Mouse (Mus musculus): Measurements from ENCODE around the gene Smim14. TPM values are rescaled to one million over a fixed set of nuclear protein-coding genes. Genes with fewer than 3 reads are reported as not detected.

Gene Smim14
- total and polyA plus RNA-seq, 3 experiments = 18.8 to 29.8 TPM; not detected in 1

DNA sequence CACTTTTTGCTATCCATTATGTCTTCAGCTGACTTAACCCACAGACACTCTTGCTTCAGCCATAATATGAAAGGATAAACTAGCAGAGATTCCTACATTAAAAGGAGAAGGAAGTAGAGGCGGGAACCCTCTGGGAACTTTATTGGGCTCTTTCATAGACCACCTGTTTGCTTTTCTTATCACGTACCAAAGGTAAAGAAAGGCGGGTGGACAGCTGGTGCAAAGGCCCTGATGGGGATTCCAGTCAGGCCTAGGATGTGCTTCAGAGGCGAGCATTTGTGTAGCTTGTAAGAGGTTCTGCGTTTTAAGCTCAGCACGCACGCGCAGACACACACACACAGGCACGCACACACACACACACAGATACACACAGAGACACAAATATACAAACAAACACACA, 35.6 kb downstream of the Smim14 start:
- no peak overlapping the region for H3K9ac ChIP-seq (ENCODE audit: control insufficient read depth, low read depth, low read length, poor library complexity, severe bottlenecking)
- DNase-seq (ENCODE audit: low read depth, low spot score) = no peak
- no peaks in the 10 kb centered on the region for H3K36me3 ChIP-seq (ENCODE audit: control insufficient read depth in 1 of 2, insufficient read depth in 2 of 2, low read length in 2 of 2)
- H3K9me3 ChIP-seq (replicated peaks; ENCODE audit: insufficient read depth, low read length) = no peaks in the 10 kb centered on the region
- H3K79me2 ChIP-seq (ENCODE audit: control insufficient read depth, insufficient read depth, low read length, poor library complexity) = no peaks in the 10 kb centered on the region
- no peak overlapping the region for H3K4me3 ChIP-seq (ENCODE audit: control insufficient read depth in 1 of 2, insufficient read depth in 1 of 2, low read depth in 2 of 2, low read length in 2 of 2)
- H3K27me3 ChIP-seq (ENCODE audit: control insufficient read depth in 1 of 2, insufficient read depth in 2 of 2, low read length in 2 of 2) = peaks cover 0 to 2% of the 10 kb centered on the region in 2 experiments; a peak in 2 of 4 replicates
- no peaks in the 10 kb centered on the region for H3K4me1 ChIP-seq (ENCODE audit: control insufficient read depth in 1 of 2, insufficient read depth in 2 of 2, low read length in 2 of 2)
- TF ChIP-seq SMC3 (IDR thresholded peaks at IDR 0.05; ENCODE audit: low read depth, low read length) = no peak
- no peak for TF ChIP-seq BHLHE40 (IDR thresholded peaks at IDR 0.05; ENCODE audit: borderline replicate concordance, low read depth, low read length)
- TF ChIP-seq TCF12 (IDR thresholded peaks at IDR 0.05; ENCODE audit: low read depth, low read length) = no peak
- TF ChIP-seq POLR2A (IDR thresholded peaks at IDR 0.05; ENCODE audit: control insufficient read depth in 1 of 2, insufficient read depth in 1 of 2, low read depth in 1 of 2, low read length in 2 of 2, poor library complexity in 1 of 2) = no peak
- no peak for TF ChIP-seq POLR2AphosphoS2 (IDR thresholded peaks at IDR 0.05; ENCODE audit: low read length)
- no peak for TF ChIP-seq EP300 (IDR thresholded peaks at IDR 0.05; ENCODE audit: low read depth in 1 of 2, low read length in 2 of 2)
- TF ChIP-seq SIN3A (IDR thresholded peaks at IDR 0.05; ENCODE audit: low read length) = no peak
- no peak for TF ChIP-seq MYB (IDR thresholded peaks at IDR 0.05; ENCODE audit: low read depth, low read length)
- TF ChIP-seq JUND (IDR thresholded peaks at IDR 0.05; ENCODE audit: low read depth, low read length) = no peak
- no peak for TF ChIP-seq RCOR1 (IDR thresholded peaks at IDR 0.05; ENCODE audit: low read depth, low read length)
- TF ChIP-seq MAZ (IDR thresholded peaks at IDR 0.05; ENCODE audit: low read depth, low read length) = no peak
- TF ChIP-seq HCFC1 (IDR thresholded peaks at IDR 0.05; ENCODE audit: low read depth, low read length) = no peak
- no peak for TF ChIP-seq MAFK (IDR thresholded peaks at IDR 0.05; ENCODE audit: borderline replicate concordance, low read depth, low read length)
- TF ChIP-seq ETS1 (IDR thresholded peaks at IDR 0.05; ENCODE audit: low read depth, low read length) = no peak
- TF ChIP-seq GABPA (IDR thresholded peaks at IDR 0.05; ENCODE audit: low read depth, low read length) = no peak
- TF ChIP-seq ZC3H11A (IDR thresholded peaks at IDR 0.05; ENCODE audit: low read depth, low read length) = no peak
- no peak for TF ChIP-seq TBP (IDR thresholded peaks at IDR 0.05; ENCODE audit: low read depth, low read length)
- no peak for TF ChIP-seq GATA1 (IDR thresholded peaks at IDR 0.05; ENCODE audit: low read depth, low read length)
- no peak for TF ChIP-seq CHD1 (IDR thresholded peaks at IDR 0.05; ENCODE audit: low read depth, low read length)
- H3K27ac ChIP-seq (ENCODE audit: control insufficient read depth, low read depth, low read length) = no peak overlapping the region

DNA sequence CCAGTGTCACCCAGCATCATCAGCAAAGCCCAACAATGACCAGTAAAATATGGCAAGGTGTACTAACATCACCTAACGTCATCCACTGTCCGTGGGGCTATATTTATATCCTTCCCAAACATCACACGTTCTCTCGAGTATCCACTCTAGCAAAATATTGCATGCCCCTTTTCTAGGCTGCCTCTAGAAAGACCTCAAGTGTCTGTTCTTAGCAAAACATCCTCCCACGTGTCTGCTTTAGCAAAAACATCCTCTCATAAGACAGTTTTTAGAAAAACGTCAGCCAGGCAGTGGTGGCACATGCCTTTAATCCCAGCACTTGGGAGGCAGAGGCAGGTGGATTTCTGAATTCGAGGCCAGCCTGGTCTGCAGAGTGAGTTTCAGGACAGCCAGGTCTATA, 36.8 kb downstream of the Smim14 start:
- DNase-seq (ENCODE audit: low read depth, low spot score) = no peak

More for the DNA sequence above, 36.8 kb downstream of the Smim14 start:
- H3K36me3 ChIP-seq (ENCODE audit: control insufficient read depth in 1 of 2, insufficient read depth in 2 of 2, low read length in 2 of 2) = no peaks in the 10 kb centered on the region
- H3K9me3 ChIP-seq (replicated peaks; ENCODE audit: insufficient read depth, low read length) = no peaks in the 10 kb centered on the region
- H3K9ac ChIP-seq (ENCODE audit: control insufficient read depth, low read depth, low read length, poor library complexity, severe bottlenecking) = no peak overlapping the region
- no peaks in the 10 kb centered on the region for H3K4me1 ChIP-seq (ENCODE audit: control insufficient read depth in 1 of 2, insufficient read depth in 2 of 2, low read length in 2 of 2)
- no peak for TF ChIP-seq ETS1 (IDR thresholded peaks at IDR 0.05; ENCODE audit: low read depth, low read length)
- no peak for TF ChIP-seq POLR2A (IDR thresholded peaks at IDR 0.05; ENCODE audit: control insufficient read depth in 1 of 2, insufficient read depth in 1 of 2, low read depth in 1 of 2, low read length in 2 of 2, poor library complexity in 1 of 2)
- no peak for TF ChIP-seq MXI1 (IDR thresholded peaks at IDR 0.05; ENCODE audit: low read depth, low read length)
- no peak for TF ChIP-seq USF2 (IDR thresholded peaks at IDR 0.05; ENCODE audit: borderline replicate concordance in 1 of 2, insufficient read depth in 1 of 2, low read depth in 1 of 2, low read length in 2 of 2)
- TF ChIP-seq UBTF (IDR thresholded peaks at IDR 0.05; ENCODE audit: borderline replicate concordance, insufficient read depth, low read depth, low read length) = no peak
- no peak for TF ChIP-seq JUND (IDR thresholded peaks at IDR 0.05; ENCODE audit: low read depth, low read length)
- TF ChIP-seq MAFK (IDR thresholded peaks at IDR 0.05; ENCODE audit: borderline replicate concordance, low read depth, low read length) = no peak
- no peak for TF ChIP-seq ZNF384 (IDR thresholded peaks at IDR 0.05; ENCODE audit: low read depth, low read length)
- no peak for TF ChIP-seq USF1 (IDR thresholded peaks at IDR 0.05; ENCODE audit: low read depth, low read length)
- TF ChIP-seq ZMIZ1 (IDR thresholded peaks at IDR 0.05; ENCODE audit: low read depth, low read length) = no peak
- no peak for TF ChIP-seq CHD2 (IDR thresholded peaks at IDR 0.05; ENCODE audit: low read length)
- H3K79me2 ChIP-seq (ENCODE audit: control insufficient read depth, insufficient read depth, low read length, poor library complexity) = no peaks in the 10 kb centered on the region
- H3K27ac ChIP-seq (ENCODE audit: control insufficient read depth, low read depth, low read length) = no peak overlapping the region
- H3K27me3 ChIP-seq (ENCODE audit: control insufficient read depth in 1 of 2, insufficient read depth in 2 of 2, low read length in 2 of 2) = peaks cover 0 to 2% of the 10 kb centered on the region in 2 experiments; a peak in 2 of 4 replicates
- H3K4me3 ChIP-seq (ENCODE audit: control insufficient read depth in 1 of 2, insufficient read depth in 1 of 2, low read depth in 2 of 2, low read length in 2 of 2) = no peak overlapping the region
